Mouse (Mus musculus) spleen, adult 12 weeks (tissue): ENCODE data around the gene Mrps11.

Experiments
- DNase-seq: peaks from one replicate; pipeline ENCODE4 v3.0.0; 2022; ENCODE audit warnings: low spot score

The Mrps11 gene

GRCm38 (mm10) chr7:78782639-78783581 lies at the start of gene Mrps11, which contains the start of gene Mrpl46:
Gene Mrps11, plus strand, starts transcription at chr7:78783119.
Gene Mrpl46, minus strand, starts transcription at chr7:78783531.
- peak; percentile 83 for DNase-seq

DNA sequence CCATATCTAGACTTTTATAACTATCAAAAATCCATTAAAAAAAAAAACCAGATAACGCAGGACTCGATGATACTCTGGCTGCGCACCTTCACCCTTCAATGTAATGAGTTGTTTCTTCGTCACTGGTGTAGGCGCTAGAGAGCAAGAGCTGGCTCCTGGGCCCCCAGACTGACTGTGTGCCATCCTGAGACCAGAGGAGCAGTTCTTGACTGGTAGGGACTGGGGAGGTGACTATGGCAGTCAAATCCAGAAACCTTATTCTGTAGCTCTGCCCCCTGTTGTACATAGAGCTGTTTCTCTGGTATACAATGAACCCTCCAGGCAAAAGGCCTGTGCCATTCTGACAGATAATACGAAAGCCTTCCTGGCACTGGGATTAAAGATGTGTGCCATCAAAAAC lies 45.7 kb upstream of the Mrps11 start:
- no peak for DNase-seq

- DNase-seq = no peak
Observed at GRCm38 (mm10) chr7:78737614-78738210, 45.2 kb upstream of the Mrps11 start, which contains the start of gene Ntrk3. Gene Ntrk3, minus strand, starts transcription at chr7:78738012.

- DNase-seq = no peak
Observed at GRCm38 (mm10) chr7:78739351-78740000, 43.4 kb upstream of the Mrps11 start.

GRCm38 (mm10) chr7:78743731-78744385 lies 39.1 kb upstream of the Mrps11 start:
- DNase-seq = no peak

- DNase-seq = no peak
Observed at GRCm38 (mm10) chr7:78752961-78753360, 30.0 kb upstream of the Mrps11 start.

DNA sequence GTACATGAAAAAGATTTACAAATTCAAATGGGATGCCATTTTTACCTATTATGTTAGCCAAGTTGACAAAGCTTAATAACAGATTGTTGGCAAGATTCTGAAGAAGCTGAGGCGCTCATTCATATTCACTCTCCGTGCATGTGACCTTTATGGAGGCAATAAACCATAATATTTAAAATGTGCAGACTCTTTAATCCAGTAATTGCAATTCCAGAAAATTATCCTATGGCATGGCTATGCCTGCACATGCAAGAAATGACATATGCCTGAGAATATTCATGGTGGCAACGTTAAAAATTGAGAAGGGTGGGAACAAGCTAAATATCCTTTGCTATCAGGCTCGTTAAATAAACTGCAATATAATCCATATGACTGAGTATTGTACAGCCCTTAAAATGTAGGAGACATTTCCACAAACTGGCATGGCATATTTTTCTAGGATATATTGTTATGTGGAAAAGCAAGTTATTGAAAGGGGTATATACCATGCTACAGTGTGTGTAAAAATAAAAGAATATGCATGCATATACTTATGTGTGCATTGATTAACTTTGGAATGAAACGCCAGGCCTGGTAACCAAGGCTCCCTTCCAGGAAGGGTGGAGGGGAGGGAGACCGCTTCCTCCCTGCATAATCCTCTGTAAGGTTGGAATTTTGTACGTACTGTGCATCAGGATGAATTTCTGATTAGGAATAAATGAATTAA lies 29.0 kb upstream of the Mrps11 start:
- no peak for DNase-seq

DNA sequence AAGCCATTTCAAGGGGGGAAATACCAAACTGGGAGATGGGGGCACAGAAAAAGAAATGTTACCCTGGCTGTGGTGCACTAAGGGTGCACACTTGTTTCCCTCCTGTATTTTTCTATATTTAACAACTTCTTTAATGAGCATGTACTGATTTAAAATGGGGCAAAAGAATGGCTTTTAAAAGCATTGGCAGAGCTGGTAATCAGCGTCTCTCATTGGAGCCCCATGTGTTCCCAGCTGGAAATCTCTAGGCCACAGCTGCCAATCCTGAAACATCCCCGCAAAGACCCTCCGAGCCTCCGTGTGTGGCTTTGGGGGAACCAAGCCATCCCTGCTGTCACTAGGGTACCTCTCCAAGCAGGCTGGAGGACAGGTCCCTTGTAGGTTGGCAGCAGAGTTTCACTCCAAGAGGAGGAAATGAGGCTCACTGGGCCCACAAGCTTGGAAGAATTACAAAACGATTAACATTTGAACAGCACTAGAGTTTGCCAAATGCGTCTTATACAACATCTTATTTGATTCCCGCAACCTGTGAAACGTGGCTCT lies 28.4 kb upstream of the Mrps11 start:
- no peak for DNase-seq

GRCm38 (mm10) chr7:78763801-78764200 lies 19.1 kb upstream of the Mrps11 start:
- DNase-seq = no peak

DNA sequence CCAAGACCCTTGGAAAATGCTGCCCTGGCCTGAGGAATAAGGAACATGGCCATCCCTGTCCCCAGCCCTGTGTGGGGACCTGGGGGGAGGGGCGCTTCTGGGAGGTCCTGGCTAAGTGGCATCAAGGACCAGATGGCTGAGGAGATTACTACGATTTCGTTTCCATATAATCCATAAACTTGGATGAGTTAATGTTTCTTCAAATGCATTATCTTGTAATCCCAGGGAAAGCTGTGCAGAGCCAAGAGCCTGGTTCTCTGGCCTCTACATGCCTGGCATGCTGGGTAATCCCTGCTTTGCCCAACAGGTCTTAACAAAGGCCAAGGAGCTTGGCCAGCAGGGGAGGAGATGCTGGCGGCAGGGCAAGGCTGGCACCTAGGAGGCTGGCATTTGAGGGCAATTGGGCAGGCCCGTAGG lies 17.7 kb upstream of the Mrps11 start:
- no peak for DNase-seq

GRCm38 (mm10) chr7:78766019-78766683 lies 16.8 kb upstream of the Mrps11 start:
- DNase-seq = peak; percentile 34

- DNase-seq = no peak
Observed at GRCm38 (mm10) chr7:78767929-78768531, 14.9 kb upstream of the Mrps11 start.

- no peak for DNase-seq
Observed at GRCm38 (mm10) chr7:78769075-78769652, 13.8 kb upstream of the Mrps11 start.

DNA sequence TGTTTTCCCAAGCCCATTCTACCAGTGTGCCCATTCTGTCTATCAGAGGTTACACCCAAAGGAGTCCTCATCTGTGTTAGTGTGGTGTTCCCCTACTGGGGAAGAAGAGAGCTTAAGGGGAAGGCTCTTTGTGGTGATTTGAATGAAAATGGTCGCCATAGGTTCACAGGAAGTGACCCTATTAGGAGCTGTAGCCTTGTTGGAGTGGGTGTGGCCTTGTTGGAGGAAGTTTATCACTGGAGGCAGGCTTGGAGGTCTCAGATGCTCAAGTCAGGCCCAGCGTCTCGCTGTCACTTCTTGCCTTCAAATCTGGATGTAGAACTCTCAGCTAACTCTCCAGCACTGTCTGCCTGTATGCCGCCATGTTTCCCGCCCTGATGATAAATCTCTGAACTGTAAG lies 12.0 kb upstream of the Mrps11 start:
- DNase-seq = no peak

DNA sequence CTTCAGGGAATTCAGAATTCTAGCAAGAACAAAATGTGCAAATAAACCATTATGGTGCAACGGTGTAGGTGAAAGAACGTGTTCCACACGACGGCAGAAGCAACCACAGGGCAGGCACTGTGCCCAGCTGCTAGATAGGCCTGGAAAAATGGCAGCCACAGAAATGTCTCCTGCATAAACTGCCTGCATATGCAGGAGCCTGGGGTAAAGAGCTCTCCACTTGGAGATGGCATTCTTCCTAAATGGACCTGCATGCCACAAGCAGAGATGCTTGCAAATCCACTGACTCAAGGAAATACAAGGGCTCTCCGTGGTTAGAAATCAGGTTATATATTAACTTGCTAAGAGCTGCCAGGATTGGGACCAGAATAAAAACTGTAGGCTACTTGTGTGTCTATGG lies 4.2 kb upstream of the Mrps11 start:
- DNase-seq = no peak

DNA sequence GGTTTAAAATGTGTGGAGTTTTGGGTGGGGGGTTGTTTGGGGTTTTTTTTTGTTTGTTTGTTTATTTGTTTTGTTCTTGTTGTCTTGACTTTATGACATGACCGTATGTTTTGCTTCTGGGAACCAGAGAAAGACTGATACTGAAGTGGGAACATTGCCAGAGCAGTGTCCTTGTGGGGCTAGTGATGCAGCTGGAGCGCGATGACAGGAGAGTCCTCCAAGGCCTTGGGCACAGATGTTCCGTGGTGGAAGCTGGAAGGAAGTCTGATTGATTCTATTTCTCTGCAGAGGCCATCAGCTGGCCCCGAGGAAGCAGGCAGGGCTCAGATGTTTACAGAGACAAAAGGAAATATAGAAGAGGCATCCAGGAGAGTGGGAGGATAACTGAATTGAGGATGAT lies 3.0 kb downstream of the Mrps11 start:
- DNase-seq = no peak

DNA sequence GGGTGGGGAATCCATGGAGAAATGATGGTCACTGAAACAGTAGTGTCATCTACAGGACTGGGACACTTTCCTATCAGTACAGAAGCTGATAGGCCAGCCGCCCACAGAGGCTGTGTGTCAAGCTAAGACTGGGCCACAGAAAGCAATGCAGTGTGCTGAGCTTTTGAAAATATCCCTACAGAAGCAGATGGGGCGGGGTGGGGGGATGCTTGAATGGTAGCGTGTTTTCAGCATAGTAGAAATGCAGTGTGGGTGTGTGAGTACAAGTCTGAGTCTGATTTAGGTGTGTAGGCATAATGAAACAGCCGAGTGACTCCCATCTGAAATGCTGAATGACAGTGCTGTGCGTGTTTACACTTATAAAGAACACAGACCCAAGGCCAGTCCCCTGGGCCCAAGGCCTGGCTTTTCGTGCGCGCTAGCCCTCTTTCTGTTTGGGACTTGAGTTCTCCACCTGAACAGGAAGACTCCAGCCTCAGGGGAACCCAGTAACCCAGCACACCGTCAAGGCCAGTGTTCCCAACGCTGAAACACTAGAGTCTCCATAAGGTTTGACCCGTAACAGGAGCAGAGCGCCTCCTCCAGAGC lies 5.0 kb downstream of the Mrps11 start:
- DNase-seq = no peak

GRCm38 (mm10) chr7:78791359-78792222 lies 8.7 kb downstream of the Mrps11 start:
- peak; percentile 45 for DNase-seq
